Mouse (Mus musculus) erythroid progenitor cell, adult 5-6 weeks (primary cell): ENCODE data around the gene Entpd6. TPM values are rescaled to one million over a fixed set of nuclear protein-coding genes. Genes with fewer than 3 reads are reported as not detected.

Source experiments
- ATAC-seq: replicated peaks from 2 replicates; pipeline ENCODE4 v1.8.0; 2016; ENCODE audit warnings: moderate number of reproducible peaks, mild to moderate bottlenecking, moderate TSS enrichment, inconsistent platforms; ENCODE audit not compliant: poor library complexity, low FRiP score, severe bottlenecking
- total RNA-seq, 2 experiments: library from RNA; stranded (forward) in 1 of 2; stranded (reverse) in 1 of 2; fragments of 150-400 nt in 1 of 2; fragments of 186-747, 209-891 nt in 1 of 2; gene quantifications; 2 replicates each; pipeline versions ENCODE4 v1.2.3 to v1.2.4; 2015 to 2017; ENCODE audit warnings: low replicate concordance in 2 of 2

Gene Entpd6
- total RNA-seq (2015; ENCODE audit: low replicate concordance) = 1.1 and 1.7 TPM in 2 replicates
- 1.7 TPM in 1 of 2 replicates, not detected in the other for total RNA-seq (2017; ENCODE audit: low replicate concordance)

- ATAC-seq = peak; percentile 96
Observed at GRCm38 (mm10) chr2:150748854-150749253, at the start of gene Entpd6. Entpd6 (plus strand) TSS chr2:150749042.

GRCm38 (mm10) chr2:150712167-150712674 is 36.6 kb upstream of the Entpd6 start:
- no peak for ATAC-seq

GRCm38 (mm10) chr2:150735756-150736576 is 12.9 kb upstream of the Entpd6 start:
- ATAC-seq = no peak

GRCm38 (mm10) chr2:150737881-150738280 is 11.0 kb upstream of the Entpd6 start:
- no peak for ATAC-seq

GRCm38 (mm10) chr2:150740145-150740841 is 8.5 kb upstream of the Entpd6 start:
- ATAC-seq = no peak

GRCm38 (mm10) chr2:150741405-150741804 is 7.4 kb upstream of the Entpd6 start:
- ATAC-seq = no peak

- no peak for ATAC-seq
Observed at GRCm38 (mm10) chr2:150745016-150745415, 3.8 kb upstream of the Entpd6 start.

- ATAC-seq = no peak
Observed at GRCm38 (mm10) chr2:150749283-150749682, 441 bp downstream of the Entpd6 start.

- ATAC-seq = no peak
Observed at GRCm38 (mm10) chr2:150750129-150750979, 1.5 kb downstream of the Entpd6 start.

- no peak for ATAC-seq
Observed at GRCm38 (mm10) chr2:150755016-150755415, 6.2 kb downstream of the Entpd6 start.

GRCm38 (mm10) chr2:150761476-150761875 is 12.6 kb downstream of the Entpd6 start:
- no peak for ATAC-seq

GRCm38 (mm10) chr2:150765619-150766018 is 16.8 kb downstream of the Entpd6 start:
- ATAC-seq = no peak

- ATAC-seq = no peak
Observed at GRCm38 (mm10) chr2:150766083-150766862, 17.4 kb downstream of the Entpd6 start.

GRCm38 (mm10) chr2:150768678-150769077 is 19.8 kb downstream of the Entpd6 start:
- ATAC-seq = no peak

GRCm38 (mm10) chr2:150770747-150771146 is 21.9 kb downstream of the Entpd6 start:
- no peak for ATAC-seq

- ATAC-seq = no peak
Observed at GRCm38 (mm10) chr2:150771169-150771568, 22.3 kb downstream of the Entpd6 start.

- ATAC-seq = no peak
Observed at GRCm38 (mm10) chr2:150771996-150772395, 23.2 kb downstream of the Entpd6 start.

- no peak for ATAC-seq
Observed at GRCm38 (mm10) chr2:150772466-150773119, 23.8 kb downstream of the Entpd6 start.

- ATAC-seq = no peak
Observed at GRCm38 (mm10) chr2:150782801-150783200, 34.0 kb downstream of the Entpd6 start.
